Mouse (Mus musculus): ENCODE data around the gene Anks4b. TPM values are rescaled to one million over a fixed set of nuclear protein-coding genes. Genes with fewer than 3 reads are reported as not detected.

Gene Anks4b
- polyA plus RNA-seq (2015; fragmentation: Nextera tagmentation; extraction: Ambion mirVana): not detected in 2 replicates

DNA sequence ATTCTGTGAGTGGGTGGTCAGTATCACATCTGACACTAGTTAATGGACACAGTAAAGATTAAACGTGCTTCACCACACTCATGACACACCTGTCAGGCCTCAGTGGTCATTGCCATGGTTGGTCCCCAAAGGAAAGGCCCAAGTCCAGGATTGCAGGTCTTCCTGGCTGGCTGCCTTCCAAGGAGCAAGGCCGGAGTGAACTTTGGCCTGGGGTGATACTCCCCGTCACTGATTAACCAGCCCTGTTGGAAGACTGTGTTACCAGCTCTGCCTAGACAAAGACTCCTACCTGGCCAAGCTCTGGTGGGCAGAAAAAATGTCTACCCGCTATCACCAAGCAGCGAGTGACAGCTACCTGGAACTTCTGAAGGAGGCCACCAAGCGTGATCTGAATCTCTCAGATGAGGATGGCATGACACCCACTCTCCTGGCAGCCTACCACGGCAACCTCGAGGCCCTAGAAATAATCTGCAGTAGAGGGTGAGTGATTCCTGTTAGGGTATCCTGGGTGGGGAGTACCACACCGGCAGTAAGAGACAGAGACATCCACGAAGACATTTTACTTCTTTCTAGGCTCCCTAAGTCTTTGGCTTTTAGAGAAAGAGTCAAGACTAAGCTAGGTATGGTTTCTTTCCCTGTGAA, at the start of gene Anks4b:
Gene Anks4b, plus strand, starts transcription at position 256 of the 642 bp plus-strand sequence.
- H3K36me3 ChIP-seq: no peaks in the 10 kb centered on the region
- 0 out of 2 replicates have a peak, but pooled peaks cover under 1% of the 10 kb centered on the region for H3K4me1 ChIP-seq
- H3K27me3 ChIP-seq: no peaks in the 10 kb centered on the region
- H3K9me3 ChIP-seq: no peaks in the 10 kb centered on the region
- H3K9ac ChIP-seq: no peak within 1 kb of the TSS
- no peak within 1 kb of the TSS for H3K27ac ChIP-seq
- no peak within 1 kb of the TSS for H3K4me3 ChIP-seq
- 80% methylated on average over 10 of the region's 10 CpGs for WGBS
- no peak within 1 kb of the TSS for H3K4me2 ChIP-seq
- no peak for ATAC-seq (ENCODE audit: borderline replicate concordance, extremely low read depth, low FRiP score, low TSS enrichment)

GRCm38 (mm10) chr7:120124844-120125243, 48.8 kb upstream of the Anks4b start:
- ATAC-seq (ENCODE audit: borderline replicate concordance, extremely low read depth, low FRiP score, low TSS enrichment): peak; percentile 81
- Histone ChIP-seq H3K27ac (peak overlapping the region; percentile 59; the same call in 1 of the 2 replicates), H3K36me3 (peaks cover 8% of the 10 kb centered on the region), H3K4me2 (no peak overlapping the region), H3K4me3 (no peak overlapping the region), H3K27me3 (no peaks in the 10 kb centered on the region), H3K4me1 (peaks cover 35% of the 10 kb centered on the region), H3K9me3 (no peaks in the 10 kb centered on the region), H3K9ac (no peak overlapping the region)
- 0% methylated on average over 3 of the region's 3 CpGs for WGBS

DNA sequence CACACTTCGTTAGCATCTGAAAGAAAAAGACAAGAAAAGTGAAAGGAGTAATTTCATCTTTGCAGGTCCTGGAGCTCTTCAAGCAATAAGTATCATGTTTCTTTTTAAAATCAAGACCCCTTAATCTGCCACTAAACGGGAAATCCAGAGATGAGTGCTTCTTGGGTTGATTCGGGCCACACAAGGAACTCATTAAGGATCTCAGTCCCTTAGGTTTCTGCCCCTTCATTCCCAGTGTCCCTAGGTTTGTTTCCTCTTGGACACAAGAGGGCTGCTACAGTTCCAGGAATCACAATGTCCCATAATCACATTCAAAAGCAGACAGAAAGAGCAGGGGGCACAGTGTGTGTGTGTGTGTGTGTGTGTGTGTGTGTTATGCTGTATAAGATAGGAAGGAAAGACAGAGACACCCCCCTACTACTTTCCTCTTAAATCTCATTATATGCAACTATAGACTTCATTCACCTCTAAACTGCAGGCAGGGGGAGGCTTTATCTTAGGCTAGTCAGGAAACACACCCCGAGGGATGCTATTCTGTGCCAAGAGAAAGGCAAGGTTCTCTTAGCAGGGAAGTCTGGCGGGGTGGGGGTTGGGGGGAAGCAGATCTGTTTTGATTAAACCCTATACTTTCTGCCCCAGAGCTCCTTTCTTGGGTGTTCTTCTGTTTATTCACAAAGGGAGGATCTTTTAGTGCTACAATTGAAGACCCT, 46.5 kb upstream of the Anks4b start:
- H3K27ac ChIP-seq: no peak overlapping the region
- no peak overlapping the region for H3K4me3 ChIP-seq
- H3K9ac ChIP-seq: no peak overlapping the region
- no peak for ATAC-seq (ENCODE audit: borderline replicate concordance, extremely low read depth, low FRiP score, low TSS enrichment)
- no peaks in the 10 kb centered on the region for H3K36me3 ChIP-seq
- WGBS: 36% methylated on average over 5 of the region's 5 CpGs
- no peak overlapping the region for H3K4me2 ChIP-seq
- H3K4me1 ChIP-seq: peaks cover 35% of the 10 kb centered on the region
- H3K27me3 ChIP-seq: no peaks in the 10 kb centered on the region
- H3K9me3 ChIP-seq: no peaks in the 10 kb centered on the region

GRCm38 (mm10) chr7:120127686-120128059, 46.0 kb upstream of the Anks4b start:
- H3K27ac ChIP-seq: no peak overlapping the region
- no peak overlapping the region for H3K4me2 ChIP-seq
- ATAC-seq (ENCODE audit: borderline replicate concordance, extremely low read depth, low FRiP score, low TSS enrichment): no peak
- H3K36me3 ChIP-seq: no peaks in the 10 kb centered on the region
- H3K9ac ChIP-seq: no peak overlapping the region
- H3K4me3 ChIP-seq: no peak overlapping the region
- 43% methylated on average over 4 of the region's 4 CpGs for WGBS
- H3K4me1 ChIP-seq: peaks cover 35% of the 10 kb centered on the region
- no peaks in the 10 kb centered on the region for H3K27me3 ChIP-seq
- no peaks in the 10 kb centered on the region for H3K9me3 ChIP-seq

DNA sequence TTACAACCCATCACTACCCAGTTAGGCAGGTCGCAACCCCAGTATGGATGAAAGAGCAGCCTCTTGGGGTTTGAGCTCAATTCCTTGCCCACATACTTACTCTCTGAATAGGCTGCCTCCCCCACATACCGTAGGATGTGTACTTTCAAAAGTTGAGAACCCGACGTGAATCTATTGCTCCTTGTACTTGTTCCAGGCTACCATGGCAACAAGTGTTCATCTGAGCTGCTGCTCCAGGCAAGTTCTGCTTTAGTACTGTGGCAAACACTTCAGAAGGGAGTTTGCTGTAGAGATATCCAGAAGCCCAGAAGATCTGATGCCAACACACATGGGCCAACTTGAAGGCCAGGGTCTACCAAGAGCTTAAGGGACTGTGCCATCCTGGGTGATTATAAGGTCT, 44.7 kb upstream of the Anks4b start:
- no peaks in the 10 kb centered on the region for H3K9me3 ChIP-seq
- ATAC-seq (ENCODE audit: borderline replicate concordance, extremely low read depth, low FRiP score, low TSS enrichment): no peak; the same call in 1 of the 2 replicates
- H3K4me2 ChIP-seq: no peak overlapping the region
- H3K4me3 ChIP-seq: no peak overlapping the region
- H3K27ac ChIP-seq: no peak overlapping the region
- H3K9ac ChIP-seq: no peak overlapping the region
- H3K36me3 ChIP-seq: no peaks in the 10 kb centered on the region
- WGBS: 45% methylated on average over 4 of the region's 4 CpGs
- H3K27me3 ChIP-seq: no peaks in the 10 kb centered on the region
- peaks cover 23% of the 10 kb centered on the region for H3K4me1 ChIP-seq

DNA sequence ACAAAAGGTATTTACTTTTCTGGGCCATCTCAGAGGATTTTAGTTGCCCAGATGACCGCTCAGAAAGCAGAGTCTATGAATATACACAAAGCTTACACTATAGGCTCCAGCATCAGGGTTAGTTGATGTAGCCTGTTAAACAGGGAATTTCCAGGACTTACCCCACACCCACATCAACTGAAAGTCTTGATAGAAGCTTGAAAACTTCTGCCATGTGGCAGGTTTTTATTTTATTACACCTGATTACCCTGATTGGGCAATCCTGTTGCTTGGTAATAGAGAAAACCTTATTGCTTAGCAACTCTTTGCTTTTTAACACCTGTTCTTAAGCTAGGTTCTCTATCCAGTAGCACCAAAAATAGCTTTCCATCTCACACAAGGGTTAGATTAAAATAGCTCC, 30.9 kb upstream of the Anks4b start:
- H3K4me2 ChIP-seq: no peak overlapping the region
- no peaks in the 10 kb centered on the region for H3K27me3 ChIP-seq
- no peak overlapping the region for H3K9ac ChIP-seq
- ATAC-seq (ENCODE audit: borderline replicate concordance, extremely low read depth, low FRiP score, low TSS enrichment): no peak
- H3K4me1 ChIP-seq: no peaks in the 10 kb centered on the region
- no peaks in the 10 kb centered on the region for H3K9me3 ChIP-seq
- no peak overlapping the region for H3K27ac ChIP-seq
- H3K36me3 ChIP-seq: no peaks in the 10 kb centered on the region
- WGBS: 76% methylated on average over 1 of the region's 1 CpGs
- H3K4me3 ChIP-seq: no peak overlapping the region

DNA sequence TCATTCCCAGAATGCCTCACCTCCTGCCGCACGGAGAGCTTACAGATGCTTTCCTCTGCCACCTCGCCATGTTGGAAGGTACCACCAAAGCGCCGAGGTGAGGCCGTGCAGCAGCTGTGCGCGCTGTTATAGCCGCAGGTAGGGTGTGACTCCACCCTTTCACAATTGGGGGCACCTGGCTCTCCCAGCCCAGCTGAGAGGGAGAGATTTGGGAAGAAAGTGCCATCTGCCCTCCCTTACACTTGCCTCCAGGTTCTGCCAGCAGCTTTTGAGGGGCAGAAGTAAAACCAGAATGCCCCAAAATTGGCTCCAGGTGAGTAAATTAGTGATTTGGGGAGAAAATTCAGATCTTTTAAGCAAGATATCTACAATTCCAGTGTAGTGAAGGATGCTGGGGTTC, 28.5 kb upstream of the Anks4b start, which contains the start of gene Zp2:
Gene Zp2, minus strand, starts transcription at position 101 of the 400 bp plus-strand sequence.
- no peak within 1 kb of the TSS for H3K4me3 ChIP-seq
- no peak within 1 kb of the TSS for H3K4me2 ChIP-seq
- H3K27ac ChIP-seq: no peak within 1 kb of the TSS
- 68% methylated on average over 9 of the region's 9 CpGs for WGBS
- H3K27me3 ChIP-seq: no peaks in the 10 kb centered on the region
- no peak for ATAC-seq (ENCODE audit: borderline replicate concordance, extremely low read depth, low FRiP score, low TSS enrichment)
- H3K36me3 ChIP-seq: no peaks in the 10 kb centered on the region
- H3K9ac ChIP-seq: no peak within 1 kb of the TSS
- H3K4me1 ChIP-seq: no peaks in the 10 kb centered on the region
- no peaks in the 10 kb centered on the region for H3K9me3 ChIP-seq

DNA sequence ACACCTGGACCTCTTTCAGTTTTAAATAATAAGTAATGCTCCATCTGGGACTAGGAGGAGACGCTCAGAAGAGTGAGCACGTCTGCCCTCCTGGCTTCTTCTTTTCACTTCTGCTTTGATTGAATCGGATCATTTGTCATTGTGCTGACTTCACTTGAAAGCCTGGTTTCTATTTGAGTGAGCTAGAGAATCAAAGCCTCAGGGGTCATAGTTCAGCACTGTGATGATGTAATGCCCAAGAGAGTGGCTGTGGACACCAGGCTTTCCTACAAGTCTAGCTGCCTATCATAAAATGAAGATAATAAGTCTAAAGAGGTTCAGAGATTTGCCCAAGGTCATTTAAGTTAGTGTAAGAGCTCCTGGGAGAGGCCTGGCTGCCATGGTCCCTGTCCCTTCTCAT, 23.4 kb upstream of the Anks4b start:
- WGBS: 29% methylated on average over 3 of the region's 3 CpGs
- no peak overlapping the region for H3K27ac ChIP-seq
- no peak for ATAC-seq (ENCODE audit: borderline replicate concordance, extremely low read depth, low FRiP score, low TSS enrichment)

DNA sequence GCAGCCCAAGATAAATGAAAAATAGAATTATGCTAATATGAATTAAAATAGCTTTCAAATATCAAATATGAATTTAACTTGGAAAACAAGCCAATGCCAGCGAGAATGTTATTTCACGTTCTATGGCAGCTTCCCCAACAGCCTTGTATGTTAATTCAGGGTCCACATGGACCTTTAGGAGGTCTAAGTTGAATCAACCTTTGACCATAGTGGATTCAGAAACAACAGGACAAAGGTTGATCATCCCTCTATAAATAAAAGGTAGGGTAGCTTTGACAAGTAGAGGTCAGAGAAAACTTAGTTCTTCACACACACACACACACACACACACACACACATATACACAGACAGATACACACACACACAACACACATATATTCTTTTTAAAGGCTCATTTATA, 22.8 kb upstream of the Anks4b start:
- no peaks in the 10 kb centered on the region for H3K36me3 ChIP-seq
- no peak overlapping the region for H3K9ac ChIP-seq
- H3K4me2 ChIP-seq: no peak overlapping the region
- no peaks in the 10 kb centered on the region for H3K9me3 ChIP-seq
- H3K27ac ChIP-seq: no peak overlapping the region
- ATAC-seq (ENCODE audit: borderline replicate concordance, extremely low read depth, low FRiP score, low TSS enrichment): no peak
- H3K4me1 ChIP-seq: no peaks in the 10 kb centered on the region
- H3K4me3 ChIP-seq: no peak overlapping the region
- H3K27me3 ChIP-seq: no peaks in the 10 kb centered on the region
- 76% methylated on average over 2 of the region's 2 CpGs for WGBS

More for the DNA sequence above, 23.4 kb upstream of the Anks4b start:
- Histone ChIP-seq H3K4me3 (no peak overlapping the region), H3K36me3 (no peaks in the 10 kb centered on the region), H3K4me1 (no peaks in the 10 kb centered on the region), H3K27me3 (no peaks in the 10 kb centered on the region), H3K4me2 (no peak overlapping the region), H3K9me3 (no peaks in the 10 kb centered on the region), H3K9ac (no peak overlapping the region)

DNA sequence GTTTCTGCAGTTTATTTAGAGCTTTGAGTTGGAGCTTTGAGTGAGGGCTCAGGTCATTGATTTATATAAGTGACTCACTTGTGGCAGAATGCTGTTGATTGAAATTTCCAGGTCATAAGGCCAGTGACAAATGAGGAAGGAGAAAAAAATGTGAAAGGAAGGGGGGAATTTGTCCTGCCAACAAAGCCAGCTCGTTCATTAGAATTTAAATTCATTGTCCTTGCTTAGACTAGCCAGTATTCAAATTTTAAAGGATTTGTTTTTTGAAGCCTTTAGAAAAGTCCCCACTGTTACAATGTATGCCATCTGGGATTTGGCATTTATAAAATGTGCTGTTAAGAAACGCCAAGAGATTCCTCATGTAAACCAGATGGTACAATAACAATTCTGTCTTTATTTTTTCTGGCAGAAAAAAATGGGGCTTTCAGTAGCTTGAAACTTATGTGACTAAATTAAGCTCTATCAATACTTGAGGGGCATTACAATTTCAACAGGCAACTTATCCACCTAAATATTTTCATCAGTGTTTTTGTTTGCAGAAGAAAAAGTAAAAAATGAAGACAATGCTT, 16.7 kb upstream of the Anks4b start:
- Histone ChIP-seq H3K9ac (no peak overlapping the region), H3K4me1 (no peaks in the 10 kb centered on the region), H3K4me3 (no peak overlapping the region), H3K4me2 (no peak overlapping the region), H3K27ac (no peak overlapping the region), H3K9me3 (no peaks in the 10 kb centered on the region), H3K36me3 (no peaks in the 10 kb centered on the region), H3K27me3 (no peaks in the 10 kb centered on the region)
- 31% methylated on average over 2 of the region's 2 CpGs for WGBS
- ATAC-seq (ENCODE audit: borderline replicate concordance, extremely low read depth, low FRiP score, low TSS enrichment): no peak

DNA sequence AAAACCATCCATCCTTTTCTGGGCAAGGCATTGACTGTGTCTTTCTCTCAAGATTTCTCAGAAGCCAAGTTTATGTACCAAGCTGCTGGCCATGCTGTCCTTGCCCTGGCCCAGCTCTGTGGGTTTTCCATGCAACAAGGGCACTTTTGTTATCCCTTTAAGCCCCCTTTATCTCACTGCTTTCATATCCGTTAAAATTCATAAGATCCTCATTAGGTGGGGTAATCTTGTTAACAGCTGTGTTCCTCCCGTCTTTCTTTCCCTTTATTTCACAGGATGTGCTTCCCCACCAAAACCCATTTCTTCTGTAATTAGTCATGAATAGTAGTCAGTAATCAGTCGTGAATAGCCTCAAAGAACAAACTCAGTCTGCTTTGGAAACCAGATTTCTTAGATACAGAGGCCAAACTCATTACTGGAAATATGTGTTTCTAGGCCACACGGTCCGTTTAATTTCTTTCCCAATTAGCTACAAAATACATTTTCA, 16.0 kb upstream of the Anks4b start:
- H3K27me3 ChIP-seq: no peaks in the 10 kb centered on the region
- H3K4me3 ChIP-seq: no peak overlapping the region
- H3K4me2 ChIP-seq: no peak overlapping the region
- H3K9ac ChIP-seq: no peak overlapping the region
- H3K9me3 ChIP-seq: no peaks in the 10 kb centered on the region
- 57% methylated on average over 5 of the region's 5 CpGs for WGBS
- no peak for ATAC-seq (ENCODE audit: borderline replicate concordance, extremely low read depth, low FRiP score, low TSS enrichment)
- no peak overlapping the region for H3K27ac ChIP-seq
- no peaks in the 10 kb centered on the region for H3K4me1 ChIP-seq
- no peaks in the 10 kb centered on the region for H3K36me3 ChIP-seq

DNA sequence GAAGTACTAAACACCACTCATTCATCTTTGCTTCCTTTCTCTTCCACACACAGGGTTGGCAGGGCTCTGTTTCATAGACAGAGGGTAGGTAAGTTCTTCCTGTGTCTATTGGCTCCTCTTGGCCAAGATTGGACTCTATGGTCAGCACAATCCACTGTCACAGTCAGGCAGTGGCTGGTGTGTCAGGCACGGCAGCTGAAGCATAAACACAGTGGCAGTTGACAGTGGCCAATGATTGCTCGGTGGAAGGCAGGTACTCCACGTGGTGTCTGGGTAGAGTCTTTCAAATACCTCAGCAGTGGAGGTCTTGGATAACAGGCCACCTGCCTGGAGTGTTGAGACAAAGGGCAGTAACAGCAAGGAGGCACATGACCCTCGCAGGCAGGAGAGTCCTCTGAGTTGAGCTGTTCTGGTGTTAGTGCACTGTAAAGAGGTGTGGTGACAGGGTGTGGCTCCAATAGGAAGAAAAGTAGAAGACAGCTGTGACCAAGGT, 15.5 kb upstream of the Anks4b start:
- Histone ChIP-seq H3K36me3 (no peaks in the 10 kb centered on the region), H3K27me3 (no peaks in the 10 kb centered on the region), H3K4me1 (no peaks in the 10 kb centered on the region), H3K4me3 (no peak overlapping the region), H3K9me3 (no peaks in the 10 kb centered on the region), H3K9ac (no peak overlapping the region), H3K4me2 (no peak overlapping the region), H3K27ac (no peak overlapping the region)
- 37% methylated on average over 4 of the region's 4 CpGs for WGBS
- ATAC-seq (ENCODE audit: borderline replicate concordance, extremely low read depth, low FRiP score, low TSS enrichment): no peak
